Comparison of ENCODE assay signal across 26 mouse cellular contexts in genomic region chr13:41520549-41521161, GRCm38 (mm10). TPM values are rescaled to one million over a fixed set of nuclear protein-coding genes. Genes with fewer than 3 reads are reported as not detected.
DNase-seq lines count a peak whose midpoint lies in the region; ATAC-seq and TF ChIP-seq lines count a peak whose summit lies in the region.
"Had no signal": no experiment of that assay in that cellular context is flagged by ENCODE, and none has a peak within 500 bp of the region (broad histone marks: within the 10 kb centered on the region; RNA-seq: fewer than 3 reads in every experiment).

No protein-coding gene starts in this region.

- DNase-seq in lung, postnatal 0 days (ENCODE audit: low spot score), result peak; percentile 43
- no peak for DNase-seq in lung, postnatal 25 days (ENCODE audit: low spot score)
- DNase-seq in Muller cell, postnatal 12 days (ENCODE audit: inconsistent ontology term), result peak; percentile 68
- DNase-seq in fibroblast of lung, adult 2 months (ENCODE audit: low read depth), result peak; percentile 87
- no peak for DNase-seq in left cerebral cortex, adult 9 months (ENCODE audit: low spot score in 2 of 2)
- no peak for DNase-seq in gastrocnemius, postnatal 4 days (ENCODE audit: low spot score in 2 of 2)
- DNase-seq in testis, postnatal 14 days (ENCODE audit: low spot score), result no peak
- DNase-seq: adrenal gland, postnatal 25 days; cerebellum, adult 8-10 months; cerebellum, postnatal 25 days; gastrocnemius, postnatal 25 days; heart, postnatal 14 days; kidney, adult 11 months; kidney, postnatal 14 days; layer of hippocampus, adult 9-11 months; liver; right cerebral cortex, adult 18-20 months; thymus, postnatal 4 days had no signal

- no peak for TF ChIP-seq CTCF in lung, postnatal 0 days (IDR thresholded peaks at IDR 0.05)

- no peak overlapping the region for H3K4me2 ChIP-seq in lung, postnatal 0 days (replicated peaks; ENCODE audit: low read depth, low read length)
- H3K4me2 ChIP-seq: forebrain, embryonic 12.5 days; hindbrain, embryonic 15.5 days; liver, embryonic 15.5 days; midbrain, embryonic 15.5 days had no signal

- H3K4me3 ChIP-seq in lung, postnatal 0 days (ENCODE audit: low read depth, low read length), result no peak overlapping the region
- H3K4me3 ChIP-seq: forebrain, embryonic 12.5 days; hindbrain, embryonic 10.5 days; hindbrain, embryonic 15.5 days; liver, embryonic 15.5 days; midbrain, embryonic 10.5 days; midbrain, embryonic 15.5 days had no signal

- no peaks in the 10 kb centered on the region for H3K36me3 ChIP-seq in lung, postnatal 0 days (ENCODE audit: insufficient read depth, low read length)
- H3K36me3 ChIP-seq: forebrain, embryonic 12.5 days; G1E; hindbrain, embryonic 10.5 days; hindbrain, embryonic 15.5 days; liver, embryonic 15.5 days; midbrain, embryonic 10.5 days; midbrain, embryonic 15.5 days had no signal

- no peaks in the 10 kb centered on the region for H3K9me3 ChIP-seq in lung, postnatal 0 days (ENCODE audit: low read length)
- H3K9me3 ChIP-seq: forebrain, embryonic 12.5 days; G1E; hindbrain, embryonic 10.5 days; hindbrain, embryonic 15.5 days; liver, embryonic 15.5 days; midbrain, embryonic 10.5 days; midbrain, embryonic 15.5 days had no signal

- peaks cover 7% of the 10 kb centered on the region; the same call in 1 of the 2 replicates for H3K4me1 ChIP-seq in lung, postnatal 0 days (ENCODE audit: insufficient read depth, low read depth, low read length)
- H3K4me1 ChIP-seq: forebrain, embryonic 12.5 days; hindbrain, embryonic 15.5 days; liver, embryonic 15.5 days; midbrain, embryonic 10.5 days; midbrain, embryonic 15.5 days had no signal

- WGBS in lung, postnatal 0 days, result 56% methylated on average over 5 of the region's 5 CpGs

- no peak overlapping the region for H3K9ac ChIP-seq in lung, postnatal 0 days (replicated peaks; ENCODE audit: low read depth)
- H3K9ac ChIP-seq: forebrain, embryonic 12.5 days; hindbrain, embryonic 15.5 days; liver, embryonic 15.5 days; midbrain, embryonic 15.5 days had no signal

- H3K27ac ChIP-seq in lung, postnatal 0 days (ENCODE audit: low read length), result peak overlapping the region; percentile 40; the same call in 1 of the 2 replicates
- H3K27ac ChIP-seq: forebrain, embryonic 12.5 days; hindbrain, embryonic 10.5 days; hindbrain, embryonic 15.5 days; liver, embryonic 15.5 days; midbrain, embryonic 10.5 days; midbrain, embryonic 15.5 days had no signal

- H3K27me3 ChIP-seq in lung, postnatal 0 days (replicated peaks; ENCODE audit: insufficient read depth, low read length), result no peaks in the 10 kb centered on the region
- H3K27me3 ChIP-seq: forebrain, embryonic 12.5 days; hindbrain, embryonic 15.5 days; liver, embryonic 15.5 days; midbrain, embryonic 15.5 days had no signal

- peak; percentile 52 for TF ChIP-seq EP300 in lung, postnatal 0 days (IDR thresholded peaks at IDR 0.05)

- ATAC-seq in lung, postnatal 0 days, result no peak
- ATAC-seq: inflammation-experienced regulatory T-cells, adult 6 months; midbrain, embryonic 15.5 days had no signal

RNA-seq across cellular contexts. Expression of gene Nedd9, which starts 33.5 kb away (rescaled TPM):
- polyA plus RNA-seq in lung, postnatal 0 days (2015; fragmentation: Nextera tagmentation; extraction: Ambion mirVana), result 79.1 and 79.3 TPM in 2 replicates
- total RNA-seq in gastrocnemius, postnatal 4 days (2021), result 10 to 100 TPM; 19.2 to 26.4 TPM
- polyA plus RNA-seq: G1E had no signal

Comparison
In these comparisons a context has a peak if more than half of its experiments do, and no peak if none do; other contexts are left out.
1. DNase-seq: peak in lung, postnatal 0 days (single experiment), Muller cell, postnatal 12 days (single experiment) and fibroblast of lung, adult 2 months (single experiment); none in lung, postnatal 25 days (single experiment), left cerebral cortex, adult 9 months (0 of 2), gastrocnemius, postnatal 4 days (0 of 2) and testis, postnatal 14 days (single experiment).